Mouse (Mus musculus): ENCODE measurements around the gene Crybb2.
"Not testable (repeated sequence)": the region's sequence is repeated elsewhere in the genome, so short reads cannot be mapped to it uniquely, and the experiment has no call there.

Gene Crybb2

GRCm38 (mm10) chr5:113070017-113070416 lies at the start of gene Crybb2:
Gene Crybb2 (minus strand): TSS chr5:113070117.
- no peak for DNase-seq

- no peak for DNase-seq
These were observed 49.4 kb upstream of the Crybb2 start for GRCm38 (mm10) chr5:113119291-113119690.

DNA sequence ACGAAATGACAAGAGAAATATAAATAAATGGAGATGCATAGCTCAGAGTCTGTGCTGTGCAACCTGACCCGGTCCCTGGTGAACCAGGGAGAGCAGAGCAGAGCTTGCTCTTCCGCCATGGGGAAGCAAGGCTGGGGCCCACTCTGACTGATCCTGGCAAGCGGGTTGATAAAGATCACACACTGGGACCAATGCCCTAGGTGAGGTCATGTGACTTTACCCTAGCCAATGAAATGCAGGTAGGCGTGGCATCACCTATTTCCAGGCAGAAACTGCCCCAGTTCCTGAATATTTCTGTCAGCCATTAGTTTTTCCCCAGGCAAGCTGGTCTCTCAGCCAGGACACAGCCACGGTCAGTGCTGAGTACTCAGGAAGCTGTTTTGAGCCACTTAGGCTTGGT lies 48.8 kb upstream of the Crybb2 start:
- DNase-seq, result no peak

GRCm38 (mm10) chr5:113117361-113117760 lies 47.4 kb upstream of the Crybb2 start:
- DNase-seq, result no peak

DNA sequence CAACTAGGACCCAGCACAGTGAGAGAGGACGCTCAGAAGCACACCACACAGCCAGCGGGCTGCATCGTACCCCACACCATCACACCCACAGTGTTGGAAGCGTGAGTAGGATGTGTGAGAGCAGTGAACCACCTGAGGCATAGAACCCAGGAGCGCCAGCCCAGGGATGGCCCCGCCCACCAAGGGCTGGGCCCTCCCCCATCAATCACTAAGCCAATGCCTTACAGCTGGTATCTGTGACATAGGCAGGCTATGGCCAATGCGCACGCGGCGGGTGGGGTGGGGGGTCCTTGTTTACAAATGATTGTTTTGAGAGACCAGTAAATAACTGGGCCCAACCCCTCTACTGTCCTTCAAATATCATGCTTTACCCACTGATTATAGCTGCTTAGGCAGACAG lies 46.0 kb upstream of the Crybb2 start:
- no peak for DNase-seq

- no peak for DNase-seq
These were observed 44.6 kb upstream of the Crybb2 start for GRCm38 (mm10) chr5:113114264-113115225.

- DNase-seq, result no peak
These were observed 43.2 kb upstream of the Crybb2 start for GRCm38 (mm10) chr5:113113120-113113519.

DNA sequence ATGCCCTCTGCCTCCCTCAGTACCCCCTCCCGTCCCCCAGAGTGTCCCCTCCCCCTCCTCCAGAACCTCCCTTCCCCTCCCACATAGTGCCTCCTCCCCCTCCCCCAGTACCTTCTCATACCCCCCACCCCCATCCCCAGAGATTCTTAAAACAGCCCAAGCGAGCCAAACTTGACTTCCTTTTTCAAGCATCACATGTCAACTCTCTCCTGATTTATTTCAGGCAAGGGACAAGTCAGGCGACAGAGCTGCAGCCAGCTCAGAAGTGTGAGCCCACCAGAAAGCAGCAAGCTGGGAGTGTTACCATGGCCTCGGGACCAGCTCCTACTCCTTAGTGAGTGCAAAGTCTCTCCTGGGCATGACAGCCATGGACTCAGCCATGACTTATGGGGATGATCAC lies 41.4 kb upstream of the Crybb2 start:
- no peak for DNase-seq

DNA sequence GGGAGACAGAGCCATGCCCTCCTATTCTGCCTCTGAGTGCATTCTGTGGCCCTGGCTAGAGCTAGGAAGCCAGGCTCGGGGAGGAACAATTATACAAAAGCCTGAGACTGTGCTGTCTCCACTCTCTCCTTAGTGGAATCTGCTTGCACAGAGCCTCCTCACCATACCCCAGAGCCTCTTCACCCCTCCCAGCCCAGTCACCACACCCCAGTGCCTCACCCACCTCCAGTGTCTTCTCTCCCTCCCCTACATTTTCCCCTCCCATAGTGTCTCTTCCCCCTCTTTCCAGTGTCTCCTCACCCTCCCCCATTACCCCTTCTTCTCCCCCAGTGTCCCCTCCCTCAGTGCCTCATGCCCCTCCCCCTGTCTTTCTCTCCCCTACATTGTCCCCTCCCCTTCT lies 41.0 kb upstream of the Crybb2 start:
- DNase-seq, result no peak

- not testable (repeated sequence) for DNase-seq
These were observed 39.7 kb upstream of the Crybb2 start for GRCm38 (mm10) chr5:113109651-113110050.

- no peak for DNase-seq
These were observed 38.3 kb upstream of the Crybb2 start for GRCm38 (mm10) chr5:113108165-113108764.

DNA sequence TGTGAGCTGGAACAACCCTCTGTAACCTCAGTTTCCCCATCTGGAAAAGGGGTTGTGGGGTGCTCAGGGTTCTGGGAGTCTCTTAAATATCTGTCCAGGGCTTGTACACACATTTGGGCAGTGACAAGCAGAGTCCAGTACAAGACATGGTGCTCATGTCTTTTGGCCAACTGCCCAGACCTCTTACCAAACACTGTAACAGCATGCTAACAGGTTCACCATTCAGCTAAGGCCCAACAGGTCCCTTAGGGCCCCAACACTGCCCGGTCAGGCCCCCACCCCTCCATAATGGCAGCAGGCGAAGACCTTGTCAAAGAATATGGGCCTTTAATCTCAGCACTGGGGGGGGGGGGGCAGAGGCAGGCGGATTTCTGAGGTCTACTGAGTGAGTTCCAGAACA lies 37.8 kb upstream of the Crybb2 start:
- DNase-seq, result no peak

DNA sequence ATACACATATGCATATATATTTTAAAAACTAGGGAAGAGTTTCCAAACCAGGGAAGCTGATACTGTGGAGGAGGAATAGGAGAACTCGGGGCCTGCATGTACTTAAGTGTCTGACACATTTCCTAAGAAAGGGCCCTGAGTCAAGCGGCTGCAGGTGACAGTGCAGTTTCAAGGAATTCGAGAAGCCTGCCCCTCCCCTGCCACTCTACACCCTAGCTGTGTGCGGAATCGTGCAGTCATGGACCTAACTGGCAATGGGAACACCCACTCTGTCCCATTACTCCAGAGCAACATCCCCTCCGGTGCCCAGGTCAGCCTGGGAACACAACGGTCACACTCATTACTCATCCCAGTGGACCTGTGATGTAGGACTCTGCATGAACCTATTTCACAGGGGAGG lies 36.7 kb upstream of the Crybb2 start:
- no peak for DNase-seq

GRCm38 (mm10) chr5:113105481-113105880 lies 35.6 kb upstream of the Crybb2 start:
- DNase-seq, result no peak

- no peak for DNase-seq
These were observed 35.1 kb upstream of the Crybb2 start for GRCm38 (mm10) chr5:113105035-113105434.

DNA sequence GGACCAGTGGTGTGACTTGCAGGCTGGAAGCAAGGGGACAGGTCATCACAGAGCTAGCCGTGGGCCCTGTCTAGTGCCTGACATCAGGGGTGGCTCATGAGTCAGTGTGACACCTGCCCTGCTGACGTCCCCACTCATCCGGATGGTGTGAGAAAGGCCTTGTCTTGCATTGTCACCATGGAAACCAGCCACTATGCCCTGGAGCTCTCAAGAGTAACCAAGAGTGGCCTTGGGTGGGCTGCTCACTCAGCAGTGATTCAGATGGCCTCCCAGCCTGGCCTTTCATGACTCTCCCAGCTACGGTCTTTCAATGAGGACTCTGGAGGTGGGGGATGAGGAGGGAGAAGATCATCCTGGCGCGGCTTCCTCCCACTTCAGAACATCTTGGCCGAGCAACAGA lies 32.5 kb upstream of the Crybb2 start:
- DNase-seq, result no peak

- no peak for DNase-seq
These were observed 31.5 kb upstream of the Crybb2 start for GRCm38 (mm10) chr5:113101457-113101856.

- no peak for DNase-seq
These were observed 30.5 kb upstream of the Crybb2 start for GRCm38 (mm10) chr5:113100422-113100821.

DNA sequence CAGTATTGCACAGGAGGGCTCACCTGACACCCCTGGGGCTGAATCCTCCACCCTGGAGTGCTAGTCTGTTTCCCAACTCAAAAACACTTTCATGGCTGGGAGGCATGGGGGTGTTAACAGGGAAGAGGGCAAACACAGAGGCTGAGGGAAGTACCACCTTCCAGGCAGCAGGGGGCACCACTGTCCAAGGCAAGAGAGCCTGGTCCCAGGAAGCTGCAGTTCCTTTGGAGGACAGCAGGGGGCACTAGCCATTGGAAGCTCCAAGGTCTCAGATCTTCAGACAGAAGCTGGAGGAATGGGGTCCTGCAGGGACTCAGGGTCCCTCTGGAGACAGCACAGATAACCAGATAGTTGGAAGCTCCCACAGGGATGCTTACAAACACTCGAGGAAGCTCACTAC lies 29.6 kb upstream of the Crybb2 start:
- DNase-seq, result peak; percentile 73 to 82

- no peak for DNase-seq
These were observed 27.6 kb upstream of the Crybb2 start for GRCm38 (mm10) chr5:113097551-113097950.

DNA sequence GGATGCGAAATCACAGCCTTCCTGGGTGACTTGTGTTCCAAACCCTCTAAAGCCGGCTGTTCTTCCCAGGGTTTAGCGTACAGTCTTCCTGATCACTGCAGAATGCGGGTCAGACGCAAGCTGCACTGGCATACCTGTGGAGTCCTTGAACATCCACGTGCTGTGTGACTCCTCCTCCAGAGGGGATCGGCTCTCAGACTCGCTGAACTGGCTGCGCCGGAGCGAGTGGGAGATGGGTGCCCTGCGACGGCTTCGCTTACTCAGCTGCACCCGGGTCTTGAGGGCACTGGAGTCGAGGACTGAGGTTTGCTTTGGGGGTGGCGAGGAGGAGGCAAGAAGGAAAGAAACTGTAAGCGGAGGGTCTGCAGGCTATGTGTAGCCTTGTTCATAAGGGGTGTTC lies 25.5 kb upstream of the Crybb2 start:
- no peak for DNase-seq

GRCm38 (mm10) chr5:113092406-113092805 lies 22.5 kb upstream of the Crybb2 start:
- no peak for DNase-seq

DNA sequence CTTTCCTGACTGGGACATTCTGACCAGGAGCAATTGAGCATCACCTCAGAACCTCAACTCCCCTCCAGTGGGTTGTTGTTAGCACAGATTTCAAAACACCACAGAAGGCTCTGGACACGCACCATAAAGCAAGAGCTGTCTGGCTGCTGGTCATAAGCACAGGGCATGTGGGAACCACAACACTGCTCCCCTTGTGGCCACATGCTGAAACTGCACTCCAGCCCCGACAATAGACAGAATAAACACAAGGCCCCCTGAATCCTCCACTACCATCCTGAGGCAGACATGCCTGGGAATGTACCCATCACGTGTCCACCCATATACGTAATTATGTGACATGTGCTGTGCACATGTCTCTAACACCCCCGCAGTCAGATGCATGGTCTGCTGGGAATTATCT lies 21.2 kb upstream of the Crybb2 start:
- DNase-seq, result peak; percentile 30 to 33

- no peak for DNase-seq
These were observed 20.8 kb upstream of the Crybb2 start for GRCm38 (mm10) chr5:113090750-113091149.
